Mouse (Mus musculus) brain, embryonic 14.5 days (tissue): ENCODE data around the gene Lrrc25.

ENCODE experiments used
- CTCF ChIP-seq: fragments of 200-500 bp; IDR thresholded peaks from 2 replicates; pipeline ENCODE4 v1.5.1; 2012; ENCODE audit warnings: inconsistent platforms, mild to moderate bottlenecking, moderate library complexity, borderline replicate concordance; ENCODE audit not compliant: insufficient read depth, insufficient read length; ENCODE audit errors: extremely low read depth
- POLR2A ChIP-seq: fragments of 200-500 bp; IDR thresholded peaks from 2 replicates; pipeline ENCODE4 v1.6.1; 2012; ENCODE audit warnings: mild to moderate bottlenecking, inconsistent platforms, borderline replicate concordance; ENCODE audit not compliant: poor library complexity, insufficient read depth, insufficient read length, severe bottlenecking; ENCODE audit errors: extremely low read depth

DNA sequence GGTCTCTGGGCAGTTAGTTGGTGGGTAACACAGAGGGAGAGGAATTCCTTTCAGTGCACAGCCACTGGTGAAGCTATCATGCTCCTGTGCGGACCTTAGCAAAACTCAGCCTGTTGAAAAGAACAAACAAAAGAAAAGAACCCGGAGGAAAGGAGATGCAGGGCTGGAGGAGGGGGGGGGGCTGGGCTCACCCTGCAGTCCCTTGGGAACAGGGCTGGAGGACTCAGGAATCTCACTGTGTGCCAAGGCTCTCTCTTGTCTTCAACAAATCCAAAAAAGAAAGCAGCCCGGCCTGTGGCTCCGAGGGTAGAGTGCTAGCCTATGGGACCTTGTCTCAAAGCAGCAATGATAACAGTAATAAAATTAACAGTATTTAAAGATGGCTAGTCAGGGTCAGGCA lies 47.7 kb downstream of the Lrrc25 start:
- TF ChIP-seq POLR2A: no peak
- no peak for TF ChIP-seq CTCF
